Mouse (Mus musculus): ENCODE data around the gene BC051142. TPM values are rescaled to one million over a fixed set of nuclear protein-coding genes. Genes with fewer than 3 reads are reported as not detected.

The BC051142 gene
- polyA plus RNA-seq, 1 experiment = 1.1 TPM

- no peaks in the 10 kb centered on the region for H3K36me3 ChIP-seq (ENCODE audit: control insufficient read depth, insufficient read depth, low read length)
- no peaks in the 10 kb centered on the region for H3K27me3 ChIP-seq (ENCODE audit: control insufficient read depth, insufficient read depth, low read length)
- 17% methylated on average over 4 of the region's 4 CpGs for WGBS
- H3K4me3 ChIP-seq (ENCODE audit: extremely low read depth, insufficient read depth, insufficient read length) = no peak overlapping the region
- H3K27ac ChIP-seq (ENCODE audit: insufficient read depth, low read length) = no peak overlapping the region
- no peak for DNase-seq (ENCODE audit: low read depth in 1 of 2, low spot score in 2 of 2)
- H3K4me1 ChIP-seq (ENCODE audit: control insufficient read depth, insufficient read depth, insufficient read length) = peaks cover 2% of the 10 kb centered on the region; the same call in 1 of the 2 replicates
- TF ChIP-seq CTCF (IDR thresholded peaks at IDR 0.05; ENCODE audit: extremely low read depth, insufficient read depth, insufficient read length, insufficient replicate concordance) = no peak
- TF ChIP-seq POLR2A (IDR thresholded peaks at IDR 0.05; ENCODE audit: low read depth, low read length) = no peak
These were observed 38.5 kb downstream of the BC051142 start for GRCm38 (mm10) chr17:34437120-34437519.

- Histone ChIP-seq H3K27ac (ENCODE audit: insufficient read depth, low read length) (no peak overlapping the region), H3K4me3 (ENCODE audit: extremely low read depth, insufficient read depth, insufficient read length) (no peak overlapping the region), H3K27me3 (ENCODE audit: control insufficient read depth, insufficient read depth, low read length) (no peaks in the 10 kb centered on the region), H3K36me3 (ENCODE audit: control insufficient read depth, insufficient read depth, low read length) (no peaks in the 10 kb centered on the region), H3K4me1 (ENCODE audit: control insufficient read depth, insufficient read depth, insufficient read length) (peaks cover 2% of the 10 kb centered on the region; the same call in 1 of the 2 replicates)
- 2% methylated on average over 7 of the region's 7 CpGs for WGBS
- DNase-seq (ENCODE audit: low read depth in 1 of 2, low spot score in 2 of 2) = no peak
- TF ChIP-seq POLR2A (IDR thresholded peaks at IDR 0.05; ENCODE audit: low read depth, low read length) (no peak), CTCF (IDR thresholded peaks at IDR 0.05; ENCODE audit: extremely low read depth, insufficient read depth, insufficient read length, insufficient replicate concordance) (no peak)
These were observed 39.0 kb downstream of the BC051142 start for GRCm38 (mm10) chr17:34437606-34438005.

GRCm38 (mm10) chr17:34438588-34438987 is 40.0 kb downstream of the BC051142 start:
- H3K36me3 ChIP-seq (ENCODE audit: control insufficient read depth, insufficient read depth, low read length) = no peaks in the 10 kb centered on the region
- H3K4me3 ChIP-seq (ENCODE audit: extremely low read depth, insufficient read depth, insufficient read length) = no peak overlapping the region
- H3K27me3 ChIP-seq (ENCODE audit: control insufficient read depth, insufficient read depth, low read length) = no peaks in the 10 kb centered on the region
- H3K4me1 ChIP-seq (ENCODE audit: control insufficient read depth, insufficient read depth, insufficient read length) = peaks cover 2% of the 10 kb centered on the region; the same call in 1 of the 2 replicates
- 79% methylated on average over 1 of the region's 1 CpGs for WGBS
- DNase-seq (ENCODE audit: low read depth in 1 of 2, low spot score in 2 of 2) = no peak
- TF ChIP-seq POLR2A (IDR thresholded peaks at IDR 0.05; ENCODE audit: low read depth, low read length) (no peak), CTCF (IDR thresholded peaks at IDR 0.05; ENCODE audit: extremely low read depth, insufficient read depth, insufficient read length, insufficient replicate concordance) (no peak)
- no peak overlapping the region for H3K27ac ChIP-seq (ENCODE audit: insufficient read depth, low read length)

- Histone ChIP-seq H3K4me3 (ENCODE audit: extremely low read depth, insufficient read depth, insufficient read length) (no peak overlapping the region), H3K36me3 (ENCODE audit: control insufficient read depth, insufficient read depth, low read length) (no peaks in the 10 kb centered on the region), H3K4me1 (ENCODE audit: control insufficient read depth, insufficient read depth, insufficient read length) (peaks cover 2% of the 10 kb centered on the region; the same call in 1 of the 2 replicates), H3K27me3 (ENCODE audit: control insufficient read depth, insufficient read depth, low read length) (no peaks in the 10 kb centered on the region), H3K27ac (ENCODE audit: insufficient read depth, low read length) (no peak overlapping the region)
- 43% methylated on average over 3 of the region's 3 CpGs for WGBS
- DNase-seq (ENCODE audit: low read depth in 1 of 2, low spot score in 2 of 2) = peak in 1 of 2 experiments; percentile 21
- TF ChIP-seq CTCF (IDR thresholded peaks at IDR 0.05; ENCODE audit: extremely low read depth, insufficient read depth, insufficient read length, insufficient replicate concordance) (peak; percentile 3; the same call in 1 of the 2 replicates), POLR2A (IDR thresholded peaks at IDR 0.05; ENCODE audit: low read depth, low read length) (no peak)
These were observed 41.2 kb downstream of the BC051142 start for GRCm38 (mm10) chr17:34439795-34440194.

- Histone ChIP-seq H3K27me3 (ENCODE audit: control insufficient read depth, insufficient read depth, low read length) (no peaks in the 10 kb centered on the region), H3K4me1 (ENCODE audit: control insufficient read depth, insufficient read depth, insufficient read length) (peaks cover 2% of the 10 kb centered on the region; the same call in 1 of the 2 replicates), H3K36me3 (ENCODE audit: control insufficient read depth, insufficient read depth, low read length) (no peaks in the 10 kb centered on the region), H3K4me3 (ENCODE audit: extremely low read depth, insufficient read depth, insufficient read length) (no peak overlapping the region), H3K27ac (ENCODE audit: insufficient read depth, low read length) (no peak overlapping the region)
- TF ChIP-seq POLR2A (IDR thresholded peaks at IDR 0.05; ENCODE audit: low read depth, low read length) = no peak
- TF ChIP-seq CTCF (IDR thresholded peaks at IDR 0.05; ENCODE audit: extremely low read depth, insufficient read depth, insufficient read length, insufficient replicate concordance) = no peak
- no peak for DNase-seq (ENCODE audit: low read depth in 1 of 2, low spot score in 2 of 2)
- WGBS = 89% methylated on average over 7 of the region's 7 CpGs
These were observed 43.4 kb downstream of the BC051142 start for GRCm38 (mm10) chr17:34441990-34442389.

GRCm38 (mm10) chr17:34448473-34449041 is 49.9 kb downstream of the BC051142 start:
- TF ChIP-seq CTCF (IDR thresholded peaks at IDR 0.05; ENCODE audit: extremely low read depth, insufficient read depth, insufficient read length, insufficient replicate concordance) = no peak
- no peak for TF ChIP-seq POLR2A (IDR thresholded peaks at IDR 0.05; ENCODE audit: low read depth, low read length)
- Histone ChIP-seq H3K4me1 (ENCODE audit: control insufficient read depth, insufficient read depth, insufficient read length) (no peaks in the 10 kb centered on the region), H3K36me3 (ENCODE audit: control insufficient read depth, insufficient read depth, low read length) (no peaks in the 10 kb centered on the region), H3K4me3 (ENCODE audit: extremely low read depth, insufficient read depth, insufficient read length) (no peak overlapping the region), H3K27ac (ENCODE audit: insufficient read depth, low read length) (no peak overlapping the region), H3K27me3 (ENCODE audit: control insufficient read depth, insufficient read depth, low read length) (no peaks in the 10 kb centered on the region)
- DNase-seq (ENCODE audit: low read depth in 1 of 2, low spot score in 2 of 2) = no peak
- 13% methylated on average over 6 of the region's 6 CpGs for WGBS

- no peak for TF ChIP-seq POLR2A (IDR thresholded peaks at IDR 0.05; ENCODE audit: low read depth, low read length)
- no peak for TF ChIP-seq CTCF (IDR thresholded peaks at IDR 0.05; ENCODE audit: extremely low read depth, insufficient read depth, insufficient read length, insufficient replicate concordance)
- H3K4me3 ChIP-seq (ENCODE audit: extremely low read depth, insufficient read depth, insufficient read length) = no peak overlapping the region
- H3K4me1 ChIP-seq (ENCODE audit: control insufficient read depth, insufficient read depth, insufficient read length) = no peaks in the 10 kb centered on the region
- H3K36me3 ChIP-seq (ENCODE audit: control insufficient read depth, insufficient read depth, low read length) = no peaks in the 10 kb centered on the region
- H3K27me3 ChIP-seq (ENCODE audit: control insufficient read depth, insufficient read depth, low read length) = no peaks in the 10 kb centered on the region
- DNase-seq (ENCODE audit: low read depth in 1 of 2, low spot score in 2 of 2) = no peak
- WGBS = 12% methylated on average over 4 of the region's 4 CpGs
- H3K27ac ChIP-seq (ENCODE audit: insufficient read depth, low read length) = no peak overlapping the region
These were observed 59.0 kb downstream of the BC051142 start for GRCm38 (mm10) chr17:34457668-34458067.
